Mouse (Mus musculus) large intestine, adult 2 months (tissue): ENCODE measurements around the gene Smagp. TPM values are rescaled to one million over a fixed set of nuclear protein-coding genes. Genes with fewer than 3 reads are reported as not detected.
A peak's percentile ranks its signal among the peaks of the same experiment; 100 is the strongest.

Experiments used
- DNase-seq: peaks from one replicate; pipeline ENCODE4 v3.0.0-alpha.2; 2012; ENCODE audit warnings: low read depth, low spot score
- WGBS: fragments of 180-500 bp; shearing (Covaris S2); methylation state at CpG from one replicate; pipeline ENCODE4 v1.1.7; 2018; 5-methylcytosine and 5-hydroxymethylcytosine counted together
- polyA plus RNA-seq: library from polyadenylated mRNA; depleted of rRNA; stranded (reverse); fragments of >200 nt; gene quantifications from 2 replicates; pipeline ENCODE4 v1.2.3, GENCODE M21; 2012; rRNA removed

Smagp gene
- polyA plus RNA-seq: 191 and 206 TPM in 2 replicates

DNA sequence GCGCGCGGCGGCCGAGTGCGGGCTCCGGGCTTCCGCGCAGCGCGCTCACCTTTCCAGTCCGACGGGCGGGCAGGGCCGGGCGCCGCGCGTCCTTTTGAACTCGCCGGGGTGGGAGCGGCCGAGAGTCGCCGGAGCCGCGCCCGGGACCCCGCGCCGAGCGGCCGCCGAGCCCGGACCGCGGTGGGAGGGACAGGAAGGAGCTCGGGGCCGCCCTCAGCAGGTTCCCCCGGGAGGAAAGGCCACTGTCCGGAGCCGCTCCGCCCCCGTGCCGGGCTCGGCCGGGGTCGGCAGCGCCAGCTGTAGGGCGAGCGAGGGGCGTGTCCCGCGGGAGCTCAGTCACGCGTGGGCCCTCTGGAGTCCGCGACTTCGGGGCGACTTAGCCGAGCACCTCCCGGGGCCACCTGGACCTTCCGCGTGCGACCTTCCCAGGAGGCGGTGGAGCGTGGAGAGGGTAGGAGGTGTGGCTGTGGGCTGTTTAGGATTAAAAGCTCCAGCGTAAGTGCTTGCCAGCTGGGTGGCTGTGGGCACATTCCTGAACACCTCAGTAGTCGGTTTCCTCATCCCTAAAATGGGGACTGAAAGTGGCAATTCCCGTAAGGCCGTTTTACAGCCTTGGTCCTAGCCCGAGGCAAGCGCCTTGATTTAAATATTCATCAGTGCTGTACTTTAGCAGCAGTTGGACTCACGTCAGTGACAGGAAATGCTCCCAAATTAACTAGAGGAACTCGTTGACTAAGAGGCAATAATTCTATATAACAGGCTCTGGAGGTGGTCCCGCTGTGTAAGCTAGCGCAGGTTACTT lies at the start of gene Smagp:
Gene Smagp (minus strand): TSS at position 241 of the 802 bp plus-strand sequence.
- 1% methylated on average over 76 of the region's 77 CpGs for WGBS
- no peak for DNase-seq

DNA sequence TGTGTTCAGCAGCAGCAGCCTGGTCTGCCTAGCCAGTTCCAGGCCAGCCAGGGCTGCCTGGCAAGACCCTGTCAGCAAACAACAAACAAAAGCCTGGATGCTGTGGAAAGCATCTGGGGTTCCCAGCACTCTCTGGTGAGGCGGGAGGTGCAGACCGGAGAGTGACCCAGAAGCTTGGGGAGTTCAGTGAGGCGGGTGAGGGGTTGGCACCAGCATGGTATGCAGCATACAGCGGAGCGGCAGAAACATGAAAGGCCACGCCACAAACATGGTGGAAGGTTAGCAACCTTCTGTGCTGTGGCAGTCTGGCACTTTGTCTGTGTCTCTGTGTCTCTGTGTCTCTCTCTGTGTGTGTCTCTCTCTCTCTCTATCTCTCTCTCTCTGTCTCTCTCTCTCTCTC lies 49.7 kb upstream of the Smagp start:
- DNase-seq: no peak
- WGBS: 63% methylated on average over 6 of the region's 6 CpGs

DNA sequence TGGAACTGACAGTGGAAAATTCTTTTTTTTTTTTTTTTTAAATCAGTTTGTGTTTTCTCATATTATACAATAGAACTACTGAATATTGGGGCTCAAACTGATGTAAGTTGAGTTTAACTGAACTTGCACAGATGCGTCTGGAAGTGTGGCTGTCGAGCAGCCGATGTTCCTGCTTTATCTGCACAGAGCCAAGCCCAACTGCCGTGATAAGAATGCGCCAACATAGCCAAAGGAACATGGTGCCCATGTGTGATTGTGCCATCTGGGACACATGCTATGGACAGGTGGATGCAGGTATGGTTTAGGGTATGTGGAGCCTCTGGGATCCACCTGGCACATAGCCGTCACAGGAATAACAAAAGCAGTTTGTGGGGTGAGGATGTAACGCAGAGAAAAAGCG lies 49.1 kb upstream of the Smagp start:
- 51% methylated on average over 8 of the region's 8 CpGs for WGBS
- DNase-seq: no peak

- DNase-seq: no peak
- WGBS: 29% methylated on average over 13 of the region's 13 CpGs
Measured at GRCm38 (mm10) chr15:100685255-100685654, 48.5 kb upstream of the Smagp start.

- DNase-seq: no peak
- WGBS: 60% methylated on average over 10 of the region's 10 CpGs
Measured at GRCm38 (mm10) chr15:100684450-100684849, 47.7 kb upstream of the Smagp start.

DNA sequence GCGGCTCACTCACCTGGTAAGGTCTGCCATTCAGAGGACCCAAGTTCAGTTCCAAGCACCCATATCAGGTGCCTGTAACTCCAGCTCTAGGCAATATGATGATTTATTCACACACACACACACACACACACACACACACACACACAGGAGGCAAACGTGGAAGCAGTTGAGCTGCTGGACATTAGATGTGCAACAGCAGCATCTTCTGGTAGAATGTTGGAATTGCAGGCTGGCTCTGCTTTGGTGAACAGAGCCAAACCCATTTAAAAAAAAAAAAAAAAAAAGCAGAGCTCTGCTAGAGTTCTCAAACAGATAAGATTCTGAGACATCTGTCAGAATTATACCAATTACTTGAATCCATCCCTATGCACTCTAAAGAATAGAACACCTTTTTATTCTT lies 46.3 kb upstream of the Smagp start:
- DNase-seq: peak; percentile 81

DNA sequence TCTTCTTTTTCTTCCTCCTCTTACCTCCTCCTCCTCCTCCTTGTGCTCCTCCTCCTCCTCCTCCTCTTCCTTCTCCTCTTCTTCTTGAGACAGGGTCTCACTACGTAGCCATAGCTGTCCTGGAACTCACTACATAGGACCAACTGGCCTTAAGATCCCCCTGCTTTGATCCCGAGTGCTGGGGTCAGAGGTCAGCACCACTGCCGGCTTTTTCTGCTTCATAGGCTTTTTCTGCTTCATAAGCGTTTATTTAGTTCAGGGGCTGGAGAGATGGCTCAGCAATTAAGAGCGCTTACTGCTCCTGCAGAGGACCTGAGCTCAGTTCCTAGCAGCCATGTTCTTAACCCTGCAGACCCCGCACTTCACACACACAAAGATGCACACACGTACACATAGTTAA lies 45.0 kb upstream of the Smagp start:
- 66% methylated on average over 7 of the region's 7 CpGs for WGBS
- no peak for DNase-seq

More for the DNA sequence above, 46.3 kb upstream of the Smagp start:
- 46% methylated on average over 2 of the region's 2 CpGs for WGBS

DNA sequence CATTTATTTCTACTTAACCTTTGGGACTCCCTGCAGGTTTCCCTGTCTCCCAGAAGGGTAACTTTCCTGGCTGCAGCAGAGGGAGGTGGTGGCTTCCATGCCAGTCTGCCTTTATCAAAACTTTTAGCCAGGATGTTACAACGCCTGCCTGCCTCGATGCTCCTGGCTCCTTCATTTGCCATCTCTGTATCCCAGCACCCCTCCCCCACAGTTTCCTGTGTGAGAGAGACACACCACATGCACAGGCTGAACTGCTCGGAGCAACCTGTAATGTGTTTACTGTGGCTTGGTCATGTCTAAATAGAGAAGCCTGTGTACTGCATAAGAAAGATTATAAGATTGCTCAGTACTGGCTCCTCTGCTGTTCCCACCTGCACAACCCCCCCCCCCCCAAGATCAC lies 43.6 kb upstream of the Smagp start:
- DNase-seq: no peak
- WGBS: 44% methylated on average over 3 of the region's 3 CpGs

DNA sequence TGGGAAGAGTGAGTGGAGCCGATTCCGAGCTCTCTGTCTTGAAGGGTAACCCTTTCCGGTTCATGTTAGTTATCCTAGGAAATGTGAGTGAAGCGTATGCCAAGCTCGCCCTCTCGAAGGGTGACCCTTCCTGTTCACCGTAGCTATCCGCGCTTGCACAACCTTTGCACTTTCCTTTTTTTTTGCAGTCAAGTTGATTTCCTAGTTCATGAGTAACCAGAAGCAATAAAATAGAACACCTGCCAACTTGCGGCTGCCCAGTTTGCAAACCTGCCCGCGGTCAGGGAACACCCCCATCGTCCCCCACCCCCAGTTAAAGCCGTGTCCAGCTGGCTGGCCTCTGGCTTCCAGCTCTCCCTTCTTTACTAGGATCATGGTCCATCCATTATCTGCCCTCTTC lies 42.3 kb upstream of the Smagp start:
- peak; percentile 90 for DNase-seq
- WGBS: 27% methylated on average over 14 of the region's 14 CpGs

GRCm38 (mm10) chr15:100678581-100678980 lies 41.8 kb upstream of the Smagp start:
- WGBS: 22% methylated on average over 12 of the region's 12 CpGs

GRCm38 (mm10) chr15:100677675-100678074 lies 40.9 kb upstream of the Smagp start:
- no peak for DNase-seq
- 88% methylated on average over 8 of the region's 8 CpGs for WGBS

More at GRCm38 (mm10) chr15:100678581-100678980, 41.8 kb upstream of the Smagp start:
- DNase-seq: no peak

GRCm38 (mm10) chr15:100676521-100676920 lies 39.8 kb upstream of the Smagp start:
- DNase-seq: no peak
- WGBS: 46% methylated on average over 1 of the region's 1 CpGs

DNA sequence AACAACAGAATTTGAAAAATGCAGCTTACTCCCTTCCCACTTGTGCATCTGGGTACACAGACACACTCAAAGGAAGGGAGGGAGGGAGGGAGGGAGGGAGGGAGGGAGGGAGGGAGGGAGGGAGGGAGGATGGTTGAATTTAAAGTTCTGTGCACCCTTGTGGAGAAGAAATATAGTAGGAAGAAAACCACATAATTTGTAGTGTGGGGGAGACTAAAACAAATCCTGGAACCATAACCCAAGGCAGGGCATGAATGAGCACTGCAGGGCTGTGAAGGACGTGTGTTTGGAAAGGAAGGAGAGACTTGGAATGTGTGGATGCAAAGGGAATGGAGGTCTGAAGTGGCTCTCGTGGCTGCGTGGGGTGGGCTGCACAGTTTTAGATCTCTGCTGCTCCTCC lies 38.7 kb upstream of the Smagp start:
- WGBS: 74% methylated on average over 3 of the region's 3 CpGs
- DNase-seq: no peak

DNA sequence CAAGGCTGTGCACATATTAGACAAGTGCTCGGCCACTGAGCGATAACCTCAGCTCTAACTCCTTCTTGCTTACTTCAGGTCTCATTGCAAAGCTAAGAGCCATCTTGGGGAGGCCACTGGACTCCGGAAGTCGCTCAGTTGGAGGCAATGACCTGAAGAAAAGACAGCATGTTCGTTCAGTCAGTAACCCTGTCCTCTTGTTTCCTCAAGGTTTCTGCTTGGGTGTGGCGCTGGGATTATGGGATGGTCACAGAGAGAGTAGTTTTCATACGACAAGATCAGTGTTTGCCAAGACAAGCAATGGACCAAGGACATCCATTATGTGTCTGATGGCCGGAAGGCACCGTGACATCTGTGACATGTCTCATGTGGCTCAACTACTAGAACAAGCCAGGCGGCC lies 37.8 kb upstream of the Smagp start:
- 83% methylated on average over 10 of the region's 10 CpGs for WGBS
- DNase-seq: no peak

GRCm38 (mm10) chr15:100673585-100674391 lies 37.0 kb upstream of the Smagp start:
- DNase-seq: no peak
- WGBS: 69% methylated on average over 12 of the region's 12 CpGs

DNA sequence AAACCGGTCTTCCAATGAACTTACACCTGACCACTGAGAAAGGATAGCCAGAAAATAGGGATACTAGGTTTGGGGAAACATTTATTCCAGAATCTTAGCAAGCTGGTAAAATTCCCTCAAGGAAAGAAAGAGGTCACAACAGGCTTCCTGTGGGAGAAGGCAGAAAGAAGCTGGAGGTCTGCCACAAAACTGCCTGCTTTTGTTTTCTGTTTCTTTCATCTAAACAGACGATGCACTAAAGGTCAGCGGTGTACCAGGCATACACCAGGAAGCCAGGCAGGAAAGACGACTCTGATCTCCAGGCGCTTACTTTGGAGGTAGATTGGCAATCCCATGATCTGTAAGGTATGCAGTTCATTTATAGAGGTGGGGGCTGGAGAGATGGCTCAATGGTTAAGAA lies 34.1 kb upstream of the Smagp start:
- no peak for DNase-seq
- 79% methylated on average over 5 of the region's 5 CpGs for WGBS

- DNase-seq: no peak
- WGBS: 82% methylated on average over 8 of the region's 8 CpGs
Measured at GRCm38 (mm10) chr15:100670004-100670403, 33.3 kb upstream of the Smagp start.

- DNase-seq: no peak
- 77% methylated on average over 20 of the region's 20 CpGs for whole genome bisulfite sequencing
Measured at GRCm38 (mm10) chr15:100669337-100669736, 32.6 kb upstream of the Smagp start, which contains the start of gene Bin2. Gene Bin2 (minus strand): TSS chr15:100669553.

GRCm38 (mm10) chr15:100667871-100668545 lies 31.3 kb upstream of the Smagp start:
- 55% methylated on average over 5 of the region's 5 CpGs for WGBS
- DNase-seq: no peak

- no peak for DNase-seq
- WGBS: 17% methylated on average over 6 of the region's 6 CpGs
Measured at GRCm38 (mm10) chr15:100667420-100667819, 30.7 kb upstream of the Smagp start.
